ENCODE assay signal across 11 mouse cellular contexts in the genomic region with DNA sequence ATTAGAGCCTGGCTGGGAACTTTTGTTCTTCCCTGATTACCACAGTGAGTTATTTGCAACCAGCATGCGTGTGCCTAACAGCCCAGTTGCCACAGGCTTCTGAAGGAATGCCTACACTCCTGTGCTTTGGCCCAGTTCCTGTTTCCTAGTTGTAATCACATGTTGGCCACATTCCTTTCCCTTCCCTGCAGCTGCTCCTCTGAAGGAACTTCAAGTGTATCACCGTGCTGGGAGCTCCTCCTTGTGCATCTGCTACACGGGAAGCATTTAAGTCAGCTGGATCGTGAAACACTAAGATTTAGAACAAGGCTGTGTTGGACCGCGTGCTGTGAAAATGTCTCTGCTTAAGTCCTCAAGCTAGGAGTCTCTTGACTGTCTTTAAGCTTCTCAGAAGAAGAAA.
A peak's percentile ranks its signal among the peaks of the same experiment; 100 is the strongest.
DNase-seq lines count a peak whose midpoint lies in the region; ATAC-seq lines count a peak whose summit lies in the region.
"Had no signal": no experiment of that assay in that cellular context is flagged by ENCODE, and none has a peak within 500 bp of the region (broad histone marks: within the 10 kb centered on the region; RNA-seq: fewer than 3 reads in every experiment).

No protein-coding gene starts in this region.

- ATAC-seq in hindbrain, embryonic 13.5 days (ENCODE audit: low FRiP score) = peak; percentile 54; the same call in 1 of the 2 replicates
- no peak for ATAC-seq in erythroid progenitor cell, adult 5-6 weeks (replicated peaks; ENCODE audit: low FRiP score, poor library complexity, severe bottlenecking)
- ATAC-seq: intestine, postnatal 0 days had no signal

- no peak overlapping the region for H3K9ac ChIP-seq in hindbrain, embryonic 13.5 days
- H3K9ac ChIP-seq: midbrain, embryonic 12.5 days; stomach, embryonic 15.5 days had no signal

- no peak overlapping the region for H3K27ac ChIP-seq in hindbrain, embryonic 13.5 days
- no peak overlapping the region for H3K27ac ChIP-seq in hindbrain, embryonic 10.5 days
- H3K27ac ChIP-seq: midbrain, embryonic 12.5 days; stomach, embryonic 15.5 days had no signal

- 70% methylated on average over 6 of the region's 6 CpGs for WGBS in hindbrain, embryonic 13.5 days
- WGBS in hindbrain, embryonic 10.5 days = 76% methylated on average over 6 of the region's 6 CpGs

- H3K9me3 ChIP-seq in hindbrain, embryonic 13.5 days = no peaks in the 10 kb centered on the region
- H3K9me3 ChIP-seq in hindbrain, embryonic 10.5 days = no peaks in the 10 kb centered on the region
- H3K9me3 ChIP-seq: midbrain, embryonic 12.5 days; stomach, embryonic 15.5 days had no signal

- H3K4me2 ChIP-seq in hindbrain, embryonic 13.5 days = no peak overlapping the region
- H3K4me2 ChIP-seq: midbrain, embryonic 12.5 days; stomach, embryonic 15.5 days had no signal

- H3K27me3 ChIP-seq in hindbrain, embryonic 13.5 days = no peaks in the 10 kb centered on the region
- no peaks in the 10 kb centered on the region for H3K27me3 ChIP-seq in hindbrain, embryonic 10.5 days (ENCODE audit: insufficient read depth, poor library complexity, severe bottlenecking)
- H3K27me3 ChIP-seq: midbrain, embryonic 12.5 days; stomach, embryonic 15.5 days had no signal

- no peak for DNase-seq in hindbrain, embryonic 10.5 days (ENCODE audit: low spot score)
- peak; percentile 37 for DNase-seq in fat pad, adult 2 months (ENCODE audit: extremely low read depth, low read depth, low spot score)
- DNase-seq in left cerebral cortex, adult 11 months (ENCODE audit: low spot score) = peak; percentile 15
- DNase-seq in right cerebral cortex, adult 18-20 months = peak; percentile 55
- DNase-seq in spleen, postnatal 10 days (ENCODE audit: low spot score in 2 of 2) = no peak
- no peak for DNase-seq in heart, postnatal 4 days

- no peaks in the 10 kb centered on the region for H3K36me3 ChIP-seq in hindbrain, embryonic 13.5 days
- H3K36me3 ChIP-seq in hindbrain, embryonic 10.5 days = no peaks in the 10 kb centered on the region
- H3K36me3 ChIP-seq: midbrain, embryonic 12.5 days; stomach, embryonic 15.5 days had no signal

- no peak overlapping the region for H3K4me3 ChIP-seq in hindbrain, embryonic 13.5 days
- H3K4me3 ChIP-seq in hindbrain, embryonic 10.5 days = no peak overlapping the region
- H3K4me3 ChIP-seq: midbrain, embryonic 12.5 days; stomach, embryonic 15.5 days had no signal

- no peaks in the 10 kb centered on the region for H3K4me1 ChIP-seq in hindbrain, embryonic 13.5 days (replicated peaks)
- H3K4me1 ChIP-seq in hindbrain, embryonic 10.5 days (replicated peaks) = no peaks in the 10 kb centered on the region
- H3K4me1 ChIP-seq: midbrain, embryonic 12.5 days; stomach, embryonic 15.5 days had no signal

Comparison
In these comparisons a context has a peak if more than half of its experiments do, and no peak if none do; other contexts are left out.
1. DNase-seq: peak in fat pad, adult 2 months (single experiment), left cerebral cortex, adult 11 months (single experiment) and right cerebral cortex, adult 18-20 months (single experiment); none in hindbrain, embryonic 10.5 days (single experiment), spleen, postnatal 10 days (0 of 2) and heart, postnatal 4 days (single experiment).